Mouse (Mus musculus): ENCODE results near the gene Oxct1.

DNA sequence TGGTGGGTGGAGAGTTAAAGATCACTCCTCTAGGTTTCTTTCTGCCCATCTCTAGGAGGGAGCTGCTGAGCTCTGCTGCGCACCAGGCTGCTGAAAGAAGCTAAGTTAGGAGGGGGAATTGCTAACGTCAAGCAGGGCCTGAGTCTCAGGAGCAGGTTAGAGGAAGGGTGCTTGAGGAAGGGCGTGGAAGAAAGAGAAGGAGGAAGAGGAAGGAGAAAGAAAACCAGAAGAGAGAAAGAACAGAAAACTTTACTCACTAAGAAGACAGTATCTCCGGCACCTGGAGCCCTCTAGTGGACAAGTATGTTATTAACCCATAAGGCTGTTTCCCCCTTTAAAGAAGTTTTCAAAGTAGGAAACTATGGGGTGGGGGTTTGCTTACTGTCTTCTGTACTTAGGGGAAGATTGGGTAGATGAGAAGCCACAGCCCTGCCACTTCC lies 16.9 kb downstream of the Oxct1 start:
- TF ChIP-seq POLR2A (IDR thresholded peaks at IDR 0.05; ENCODE audit: low read depth, low read length) (no peak), CTCF (IDR thresholded peaks at IDR 0.05; ENCODE audit: borderline replicate concordance, insufficient read depth, low read length) (no peak)

All from embryonic fibroblast, embryonic 13.5 days (primary cell).